Mouse (Mus musculus): Measurements from ENCODE around the gene Lrrc43.

DNA sequence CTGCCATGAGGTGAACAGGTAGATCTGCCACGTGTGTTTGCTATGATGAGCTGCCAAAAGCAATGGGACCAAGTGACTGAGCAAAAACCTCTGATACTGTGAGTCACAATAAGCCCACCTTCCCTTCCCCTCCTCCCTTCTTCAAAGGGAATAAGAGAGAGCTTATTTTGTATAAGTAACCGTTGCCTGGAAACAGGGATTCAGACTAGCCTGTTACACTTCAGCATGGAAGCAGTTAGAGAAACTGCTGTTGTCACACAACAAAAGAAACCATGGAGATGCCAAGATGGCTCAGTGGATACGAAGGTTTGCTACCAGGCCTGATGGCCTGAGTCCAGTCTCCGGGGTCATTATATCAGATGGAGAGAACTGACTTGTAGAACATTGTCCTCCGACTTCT lies 15.3 kb upstream of the Lrrc43 start:
- TF ChIP-seq NANOG (IDR thresholded peaks at IDR 0.05; ENCODE audit: borderline replicate concordance, low read length) (no peak), CTCF (conservative IDR thresholded peaks at IDR 0.05; ENCODE audit: low read length) (no peak)

Data from E14TG2a.4 (cell line).